Mouse (Mus musculus) megakaryocyte, adult 5-6 weeks (primary cell): ENCODE measurements at regions not wholly inside any gene's neighbourhood (a gene's known extent, or its start where the extent isn't known, plus 50 kb on each side); places are given as distances from the start of the nearest gene placed in this dataset.
"Not testable (repeated sequence)": the region's sequence is repeated elsewhere in the genome, so short reads cannot be mapped to it uniquely, and the experiment has no call there.

Experiments
- ATAC-seq: 2 replicates; pipeline ENCODE4 v1.8.0; 2016; ENCODE audit warnings: mild to moderate bottlenecking, inconsistent platforms; ENCODE audit not compliant: poor library complexity, severe bottlenecking

DNA sequence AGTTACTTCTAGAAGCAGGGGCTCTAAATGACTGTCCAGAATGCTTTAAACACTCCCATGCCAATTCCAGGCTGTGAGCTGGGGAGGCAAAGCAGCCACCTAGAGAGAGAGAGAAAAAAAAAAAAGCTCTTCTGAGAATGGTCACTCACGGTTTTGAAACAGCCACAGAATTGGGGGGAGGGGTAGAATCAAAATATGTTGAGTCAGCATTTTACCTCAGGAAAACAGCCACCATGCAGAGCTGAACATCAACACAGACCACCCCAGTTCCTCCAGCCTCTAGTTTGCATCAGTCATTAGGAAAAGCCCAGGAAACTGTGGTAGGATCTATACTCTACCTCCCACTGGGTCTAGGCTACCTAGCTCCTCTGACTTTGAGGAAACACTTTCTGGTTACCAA lies 124.1 kb upstream of the Gm5150 start:
- ATAC-seq = no peak

DNA sequence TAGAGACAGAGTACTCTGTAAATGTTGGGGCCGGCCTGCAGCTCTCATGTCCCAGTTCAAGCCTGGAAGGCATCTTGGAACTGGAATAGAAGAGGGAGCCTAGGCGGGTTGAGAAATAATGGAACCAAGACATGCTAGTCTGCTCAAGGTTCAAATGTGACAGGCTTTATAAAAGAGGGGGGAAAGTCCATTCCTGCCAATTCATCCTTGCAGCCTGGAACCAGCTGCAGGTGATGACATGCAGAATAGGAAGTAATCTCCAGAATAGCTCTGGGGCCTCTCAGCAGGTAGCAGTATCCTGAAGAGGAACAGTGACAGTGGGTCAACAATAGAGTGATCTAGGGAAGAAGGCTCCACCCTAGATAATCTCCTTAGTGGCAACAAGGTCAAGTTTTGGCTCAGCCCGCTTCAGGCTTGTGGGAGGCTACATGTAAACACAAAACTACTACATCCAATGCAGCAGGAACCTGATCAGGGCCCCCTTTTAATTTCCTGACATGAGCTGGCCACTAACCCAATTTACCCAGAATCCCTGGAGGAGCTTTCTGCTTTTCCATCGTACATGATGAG lies 119.2 kb upstream of the Gm5150 start:
- not testable (repeated sequence) for ATAC-seq

- no peak for ATAC-seq
Measured at GRCm38 (mm10) chr3:16115944-16116343, 109.7 kb upstream of the Gm5150 start.

- ATAC-seq = no peak
Measured at GRCm38 (mm10) chr3:16107492-16107891, 101.3 kb upstream of the Gm5150 start.

DNA sequence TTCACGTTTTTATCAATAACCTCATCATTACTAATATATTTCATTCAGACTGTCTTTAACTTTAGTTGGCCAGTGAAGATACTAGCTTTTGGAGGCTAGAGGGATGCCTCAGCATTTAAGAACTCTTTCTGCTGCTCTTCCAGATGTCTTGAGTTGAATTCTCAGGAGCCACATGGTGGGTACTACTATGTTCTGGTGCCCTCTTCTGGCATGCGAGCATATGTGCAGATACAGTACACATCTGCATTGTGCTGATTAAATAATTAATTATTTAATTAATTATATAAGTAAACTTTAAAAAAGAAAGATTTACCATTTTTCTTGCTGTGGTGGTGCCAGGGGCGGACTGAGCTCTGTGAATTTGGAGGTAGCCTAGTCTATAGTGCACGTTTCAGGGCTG lies 98.8 kb upstream of the Gm5150 start:
- no peak for ATAC-seq

DNA sequence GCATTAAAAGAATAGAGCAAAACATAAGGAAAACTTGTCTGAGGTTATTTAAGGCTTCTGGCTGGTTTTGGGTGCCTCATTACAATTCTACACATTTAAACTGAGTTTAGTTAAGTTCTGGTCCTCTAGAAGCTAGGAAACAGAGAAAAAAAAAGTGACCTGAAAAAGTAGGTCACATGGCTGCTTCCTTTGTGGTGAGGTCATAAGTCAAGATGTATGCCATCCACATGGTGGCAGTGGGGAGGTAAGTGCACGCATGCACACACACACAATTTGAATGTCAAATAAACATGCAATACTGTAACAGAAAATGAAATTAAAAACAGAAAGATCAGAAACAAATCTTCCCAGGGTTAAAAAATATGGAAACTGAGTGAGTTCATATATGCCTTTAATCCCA lies 96.9 kb upstream of the Gm5150 start:
- ATAC-seq = no peak

GRCm38 (mm10) chr3:16086550-16086949 lies 80.3 kb upstream of the Gm5150 start:
- ATAC-seq = peak; percentile 91

DNA sequence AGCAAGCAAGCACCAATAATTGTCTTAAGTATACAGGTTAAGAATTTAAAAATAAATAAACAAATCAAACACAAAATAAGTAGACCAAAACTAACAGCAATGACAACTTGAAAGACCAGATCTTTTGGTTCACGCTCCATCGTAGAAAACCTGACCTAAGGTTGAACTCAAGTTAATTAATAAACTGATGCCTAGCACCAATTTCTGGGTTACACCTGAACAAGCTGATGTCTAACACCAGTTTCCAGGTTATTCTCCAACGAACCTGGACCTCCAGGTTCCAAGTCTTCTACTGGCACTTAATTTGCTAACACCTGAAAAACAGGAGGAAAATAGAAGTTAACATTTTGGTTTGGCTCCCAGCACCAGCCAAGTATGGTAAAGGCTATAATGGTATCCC lies 79.1 kb upstream of the Gm5150 start:
- ATAC-seq = no peak

DNA sequence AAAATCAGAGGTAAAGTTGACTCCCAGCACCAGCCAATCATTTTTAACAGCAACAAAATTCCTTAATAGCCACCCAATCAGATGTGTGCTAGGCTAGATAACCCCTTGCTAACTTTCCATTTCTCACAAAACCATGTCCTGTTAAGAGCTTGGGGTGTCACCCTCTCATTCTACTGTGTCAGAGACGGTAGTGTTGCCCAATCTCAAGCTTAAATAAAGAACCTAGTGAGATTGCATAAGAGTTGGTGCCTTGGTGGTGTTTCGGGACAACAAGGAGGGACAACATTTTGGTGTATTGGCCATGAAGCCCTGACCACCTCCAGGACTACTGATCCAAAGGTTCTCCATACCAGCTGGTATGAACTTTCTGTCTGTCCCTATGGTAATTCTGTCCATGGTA lies 72.9 kb upstream of the Gm5150 start:
- peak; percentile 84 for ATAC-seq

- no peak for ATAC-seq
Measured at GRCm38 (mm10) chr3:16071906-16072305, 65.7 kb upstream of the Gm5150 start.

- no peak for ATAC-seq
Measured at GRCm38 (mm10) chr3:16070963-16071362, 64.7 kb upstream of the Gm5150 start.

- not testable (repeated sequence) for ATAC-seq
Measured at GRCm38 (mm10) chr3:16057709-16058108, 51.5 kb upstream of the Gm5150 start.
